Mouse (Mus musculus): ENCODE results near the gene Nrip2. TPM values are rescaled to one million over a fixed set of nuclear protein-coding genes. Genes with fewer than 3 reads are reported as not detected.

The Nrip2 gene
- polyA plus RNA-seq, 1 experiment = 4.9 TPM

- peak; percentile 90 for DNase-seq
- Histone ChIP-seq H3K27ac (ENCODE audit: insufficient read depth, low read depth, low read length) (peak within 1 kb of the TSS; percentile 41), H3K4me3 (ENCODE audit: insufficient read depth, low read depth, low read length) (peak within 1 kb of the TSS; percentile 72), H3K36me3 (ENCODE audit: control insufficient read depth, insufficient read depth, low read length) (no peaks in the 10 kb centered on the region), H3K4me1 (ENCODE audit: control insufficient read depth, insufficient read depth, low read length) (no peaks in the 10 kb centered on the region; the same call in 1 of the 2 replicates), H3K27me3 (replicated peaks; ENCODE audit: control insufficient read depth, insufficient read depth, low read length) (no peaks in the 10 kb centered on the region)
- TF ChIP-seq POLR2A (IDR thresholded peaks at IDR 0.05; ENCODE audit: low read depth, low read length) (no peak), CTCF (conservative IDR thresholded peaks at IDR 0.05; ENCODE audit: insufficient read depth, insufficient read length, low read depth, low read length) (no peak)
- WGBS = under 1% methylated on average over 75 of the region's 76 CpGs
Measured at GRCm38 (mm10) chr6:128362381-128363006, 36.6 kb upstream of the Nrip2 start, which contains the start of the genes Rhno1 and Foxm1. Gene Rhno1 (minus strand): TSS chr6:128362911. Gene Foxm1 (plus strand): TSS chr6:128362967.

GRCm38 (mm10) chr6:128363007-128363825, 35.9 kb upstream of the Nrip2 start:
- H3K36me3 ChIP-seq (ENCODE audit: control insufficient read depth, insufficient read depth, low read length) = no peaks in the 10 kb centered on the region
- H3K4me1 ChIP-seq (ENCODE audit: control insufficient read depth, insufficient read depth, low read length) = no peaks in the 10 kb centered on the region; the same call in 1 of the 2 replicates
- TF ChIP-seq POLR2A (IDR thresholded peaks at IDR 0.05; ENCODE audit: low read depth, low read length) = no peak
- no peak for TF ChIP-seq CTCF (conservative IDR thresholded peaks at IDR 0.05; ENCODE audit: insufficient read depth, insufficient read length, low read depth, low read length)
- 4% methylated on average over 44 of the region's 46 CpGs for WGBS
- DNase-seq = no peak
- peak overlapping the region; percentile 72; the same call in 1 of the 2 replicates for H3K4me3 ChIP-seq (ENCODE audit: insufficient read depth, low read depth, low read length)
- H3K27me3 ChIP-seq (replicated peaks; ENCODE audit: control insufficient read depth, insufficient read depth, low read length) = no peaks in the 10 kb centered on the region
- no peak overlapping the region for H3K27ac ChIP-seq (ENCODE audit: insufficient read depth, low read depth, low read length)

- TF ChIP-seq CTCF (conservative IDR thresholded peaks at IDR 0.05; ENCODE audit: insufficient read depth, insufficient read length, low read depth, low read length) = no peak
- no peak for TF ChIP-seq POLR2A (IDR thresholded peaks at IDR 0.05; ENCODE audit: low read depth, low read length)
- WGBS = 80% methylated on average over 6 of the region's 6 CpGs
Measured at GRCm38 (mm10) chr6:128364721-128365120, 34.4 kb upstream of the Nrip2 start.

GRCm38 (mm10) chr6:128366466-128366865, 32.6 kb upstream of the Nrip2 start:
- WGBS = 94% methylated on average over 5 of the region's 5 CpGs
- TF ChIP-seq POLR2A (IDR thresholded peaks at IDR 0.05; ENCODE audit: low read depth, low read length) = no peak
- TF ChIP-seq CTCF (conservative IDR thresholded peaks at IDR 0.05; ENCODE audit: insufficient read depth, insufficient read length, low read depth, low read length) = no peak
- no peak overlapping the region for H3K4me3 ChIP-seq (ENCODE audit: insufficient read depth, low read depth, low read length)
- no peaks in the 10 kb centered on the region for H3K36me3 ChIP-seq (ENCODE audit: control insufficient read depth, insufficient read depth, low read length)
- DNase-seq = no peak
- no peaks in the 10 kb centered on the region for H3K27me3 ChIP-seq (replicated peaks; ENCODE audit: control insufficient read depth, insufficient read depth, low read length)
- H3K27ac ChIP-seq (ENCODE audit: insufficient read depth, low read depth, low read length) = no peak overlapping the region
- H3K4me1 ChIP-seq (ENCODE audit: control insufficient read depth, insufficient read depth, low read length) = no peaks in the 10 kb centered on the region; the same call in 1 of the 2 replicates

More at GRCm38 (mm10) chr6:128364721-128365120, 34.4 kb upstream of the Nrip2 start:
- H3K4me1 ChIP-seq (ENCODE audit: control insufficient read depth, insufficient read depth, low read length) = no peaks in the 10 kb centered on the region; the same call in 1 of the 2 replicates
- no peaks in the 10 kb centered on the region for H3K27me3 ChIP-seq (replicated peaks; ENCODE audit: control insufficient read depth, insufficient read depth, low read length)
- DNase-seq = no peak
- no peaks in the 10 kb centered on the region for H3K36me3 ChIP-seq (ENCODE audit: control insufficient read depth, insufficient read depth, low read length)
- no peak overlapping the region for H3K4me3 ChIP-seq (ENCODE audit: insufficient read depth, low read depth, low read length)
- no peak overlapping the region for H3K27ac ChIP-seq (ENCODE audit: insufficient read depth, low read depth, low read length)

GRCm38 (mm10) chr6:128370040-128370439, 29.1 kb upstream of the Nrip2 start:
- WGBS = 81% methylated on average over 5 of the region's 5 CpGs
- Histone ChIP-seq H3K4me3 (ENCODE audit: insufficient read depth, low read depth, low read length) (no peak overlapping the region), H3K27ac (ENCODE audit: insufficient read depth, low read depth, low read length) (no peak overlapping the region), H3K27me3 (replicated peaks; ENCODE audit: control insufficient read depth, insufficient read depth, low read length) (no peaks in the 10 kb centered on the region), H3K36me3 (ENCODE audit: control insufficient read depth, insufficient read depth, low read length) (no peaks in the 10 kb centered on the region), H3K4me1 (ENCODE audit: control insufficient read depth, insufficient read depth, low read length) (no peaks in the 10 kb centered on the region)
- TF ChIP-seq CTCF (conservative IDR thresholded peaks at IDR 0.05; ENCODE audit: insufficient read depth, insufficient read length, low read depth, low read length) (no peak), POLR2A (IDR thresholded peaks at IDR 0.05; ENCODE audit: low read depth, low read length) (no peak)
- no peak for DNase-seq

GRCm38 (mm10) chr6:128375192-128375591, 23.9 kb upstream of the Nrip2 start, which contains the start of the genes Tex52 and Gm44596:
Gene Tex52 (plus strand): TSS chr6:128375456.
Gene Gm44596 (plus strand): TSS chr6:128375503.
- TF ChIP-seq CTCF (conservative IDR thresholded peaks at IDR 0.05; ENCODE audit: insufficient read depth, insufficient read length, low read depth, low read length) (no peak), POLR2A (IDR thresholded peaks at IDR 0.05; ENCODE audit: low read depth, low read length) (no peak)
- Histone ChIP-seq H3K27ac (ENCODE audit: insufficient read depth, low read depth, low read length) (no peak within 1 kb of the TSS), H3K4me1 (ENCODE audit: control insufficient read depth, insufficient read depth, low read length) (no peaks in the 10 kb centered on the region), H3K36me3 (ENCODE audit: control insufficient read depth, insufficient read depth, low read length) (no peaks in the 10 kb centered on the region), H3K27me3 (replicated peaks; ENCODE audit: control insufficient read depth, insufficient read depth, low read length) (no peaks in the 10 kb centered on the region), H3K4me3 (ENCODE audit: insufficient read depth, low read depth, low read length) (no peak within 1 kb of the TSS)
- WGBS = 58% methylated on average over 6 of the region's 6 CpGs
- peak; percentile 64 for DNase-seq
